Comparison of ENCODE assay signal across 35 mouse cellular contexts in the genomic region with DNA sequence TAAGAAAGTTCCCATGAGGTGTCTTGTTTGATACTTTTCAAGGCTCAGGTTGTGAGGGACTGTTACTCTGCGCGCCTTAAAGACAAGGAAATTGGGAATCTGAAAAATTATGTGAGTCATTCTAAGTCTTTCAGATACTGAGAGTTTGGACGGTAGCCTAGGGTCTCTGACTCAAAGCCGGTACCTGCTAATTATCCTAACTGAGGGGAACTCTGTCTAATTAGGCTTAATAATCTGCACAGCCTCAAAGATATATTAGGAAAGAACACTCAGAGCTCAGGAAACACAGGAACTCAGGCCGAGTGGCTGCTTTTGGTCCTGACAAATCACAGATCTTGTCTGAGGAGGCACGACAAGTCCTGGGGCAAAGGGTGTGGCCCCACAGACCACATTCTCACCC.
"Had no signal": no experiment of that assay in that cellular context is flagged by ENCODE, and none has a peak within 500 bp of the region (broad histone marks: within the 10 kb centered on the region; RNA-seq: fewer than 3 reads in every experiment).

No protein-coding gene starts in this region.

- H3K27ac ChIP-seq: heart, embryonic 13.5 days; heart, embryonic 15.5 days; hindbrain, embryonic 10.5 days; hindbrain, embryonic 12.5 days; hindbrain, embryonic 13.5 days; hindbrain, embryonic 14.5 days; hindbrain, embryonic 15.5 days; hindbrain, postnatal 0 days; intestine, embryonic 15.5 days; kidney, embryonic 15.5 days; kidney, postnatal 0 days; layer of hippocampus, adult 2 months; left cerebral cortex, adult 2 months had no signal

- H3K27me3 ChIP-seq: heart, embryonic 12.5 days; heart, embryonic 13.5 days; heart, embryonic 15.5 days; hindbrain, embryonic 12.5 days; hindbrain, embryonic 13.5 days; hindbrain, embryonic 15.5 days; intestine, embryonic 15.5 days; kidney, embryonic 15.5 days had no signal

- H3K9ac ChIP-seq: heart, embryonic 12.5 days; heart, embryonic 13.5 days; heart, embryonic 15.5 days; hindbrain, embryonic 12.5 days; hindbrain, embryonic 13.5 days; hindbrain, embryonic 14.5 days; hindbrain, embryonic 15.5 days; intestine, embryonic 15.5 days; kidney, embryonic 15.5 days had no signal

- H3K36me3 ChIP-seq: heart, embryonic 12.5 days; heart, embryonic 13.5 days; heart, embryonic 15.5 days; hindbrain, embryonic 10.5 days; hindbrain, embryonic 12.5 days; hindbrain, embryonic 13.5 days; hindbrain, embryonic 15.5 days; intestine, embryonic 15.5 days; kidney, embryonic 15.5 days had no signal

- DNase-seq: heart, postnatal 10 days; heart, postnatal 14 days; heart, postnatal 36 days; heart, postnatal 4 days; kidney, adult 11 months; kidney, adult 18-20 months; kidney, adult 2 months; kidney, adult 8-10 months; kidney, adult 9 months; kidney, postnatal 10 days; kidney, postnatal 14 days; kidney, postnatal 25 days; kidney, postnatal 36 days; kidney, postnatal 4 days; layer of hippocampus, adult 9-11 months; layer of hippocampus, postnatal 36 days had no signal

- H3K4me2 ChIP-seq: heart, embryonic 11.5 days; heart, embryonic 12.5 days; heart, embryonic 13.5 days; heart, embryonic 15.5 days; hindbrain, embryonic 12.5 days; hindbrain, embryonic 13.5 days; hindbrain, embryonic 14.5 days; hindbrain, embryonic 15.5 days; intestine, embryonic 15.5 days; kidney, embryonic 15.5 days had no signal

- H3K4me1 ChIP-seq: hindbrain, embryonic 10.5 days; hindbrain, embryonic 12.5 days; hindbrain, embryonic 15.5 days; intestine, embryonic 15.5 days had no signal

- H3K4me3 ChIP-seq: heart, embryonic 12.5 days; heart, embryonic 13.5 days; heart, embryonic 15.5 days; hindbrain, embryonic 10.5 days; hindbrain, embryonic 12.5 days; hindbrain, embryonic 13.5 days; hindbrain, embryonic 15.5 days; intestine, embryonic 15.5 days; kidney, embryonic 15.5 days; layer of hippocampus, adult 2 months; left cerebral cortex, adult 2 months had no signal

- ATAC-seq: hindbrain, embryonic 16.5 days; hindbrain, postnatal 0 days; inflammation-experienced regulatory T-cells, adult 6 months; intestine, embryonic 15.5 days; intestine, embryonic 16.5 days; intestine, postnatal 0 days had no signal

- H3K9me3 ChIP-seq: heart, embryonic 12.5 days; heart, embryonic 13.5 days; heart, embryonic 15.5 days; hindbrain, embryonic 10.5 days; hindbrain, embryonic 12.5 days; hindbrain, embryonic 13.5 days; hindbrain, embryonic 15.5 days; intestine, embryonic 15.5 days; kidney, embryonic 15.5 days had no signal
